Mouse (Mus musculus) thymus, postnatal 14 days (tissue): ENCODE results near the gene Anxa6.
A peak's percentile ranks its signal among the peaks of the same experiment; 100 is the strongest.

Source experiments
- DNase-seq: peaks from one replicate; pipeline ENCODE4 v3.0.0; 2021

Gene Anxa6

DNA sequence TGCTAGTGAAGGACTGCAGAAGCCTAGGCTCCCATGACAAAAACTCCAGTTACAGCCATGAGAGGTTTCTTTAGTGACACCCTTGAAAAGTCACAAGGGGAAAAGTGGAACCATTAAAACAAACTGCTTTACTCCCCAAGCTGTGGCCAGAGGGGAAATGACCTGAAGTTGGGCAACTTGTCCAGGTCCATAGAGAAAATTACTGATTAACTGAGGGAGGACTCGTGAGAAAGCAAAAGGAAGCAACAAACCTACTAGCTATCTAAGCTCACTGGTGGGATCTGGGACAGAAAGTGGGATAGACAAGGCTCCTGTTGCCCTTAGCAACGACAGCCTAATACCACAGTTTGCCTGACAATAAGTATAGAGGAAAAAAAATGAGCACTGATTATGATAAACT is 4.7 kb downstream of the Anxa6 start:
- DNase-seq, result no peak

DNA sequence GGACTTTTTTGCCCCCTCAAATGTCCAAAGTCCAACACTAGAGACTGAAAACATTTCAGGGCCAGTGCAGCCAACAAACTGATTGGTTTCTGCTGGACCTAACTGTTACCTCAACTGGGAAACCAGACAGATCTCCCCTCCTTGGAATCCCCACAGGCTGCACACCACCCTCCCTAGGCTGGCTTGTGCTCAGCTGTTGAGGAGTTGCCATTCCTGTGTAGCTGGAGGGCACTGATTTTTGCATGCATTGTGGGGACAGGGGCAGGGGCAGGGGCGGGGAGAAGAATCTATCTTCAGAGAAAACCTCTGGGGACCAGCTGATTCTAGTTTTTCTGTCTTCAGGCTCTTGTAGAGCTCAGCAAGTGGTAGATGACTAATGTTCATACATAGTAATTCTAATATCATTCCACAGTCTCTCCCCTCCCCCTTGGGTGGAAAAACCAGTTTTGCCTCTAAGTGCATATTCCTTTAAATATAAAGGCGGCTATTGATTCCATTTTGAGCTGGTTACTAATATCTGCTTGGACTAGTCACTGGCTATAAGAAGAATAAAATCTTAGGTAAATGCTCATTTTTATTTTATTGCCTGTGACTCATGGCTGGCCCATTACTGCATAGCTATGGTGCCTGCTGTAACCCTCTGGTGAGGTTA is 5.9 kb downstream of the Anxa6 start:
- DNase-seq, result no peak

- no peak for DNase-seq
Measured at GRCm38 (mm10) chr11:55025896-55026295, 7.3 kb downstream of the Anxa6 start.

DNA sequence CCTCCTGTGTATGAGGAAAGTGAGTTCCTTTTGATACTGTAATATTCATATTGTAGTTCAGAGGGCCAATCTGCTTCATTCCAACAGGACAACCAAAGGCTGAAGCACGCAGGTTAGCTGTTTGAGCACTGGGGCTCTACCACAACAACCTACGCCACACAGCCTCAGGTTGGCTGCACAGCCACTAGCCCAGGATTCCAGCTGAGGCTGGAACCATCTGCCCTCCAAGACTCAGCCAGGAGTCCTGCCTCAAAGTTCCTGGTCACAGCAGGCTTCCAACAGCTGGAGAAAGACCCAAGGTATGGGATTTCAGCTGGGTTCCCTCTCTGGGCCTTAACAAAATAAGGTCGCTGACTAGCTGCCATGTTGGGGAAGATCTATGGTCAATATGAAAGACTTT is 9.7 kb downstream of the Anxa6 start:
- DNase-seq, result no peak

- peak; percentile 95 for DNase-seq
Measured at GRCm38 (mm10) chr11:55023049-55023564, 10.1 kb downstream of the Anxa6 start.

DNA sequence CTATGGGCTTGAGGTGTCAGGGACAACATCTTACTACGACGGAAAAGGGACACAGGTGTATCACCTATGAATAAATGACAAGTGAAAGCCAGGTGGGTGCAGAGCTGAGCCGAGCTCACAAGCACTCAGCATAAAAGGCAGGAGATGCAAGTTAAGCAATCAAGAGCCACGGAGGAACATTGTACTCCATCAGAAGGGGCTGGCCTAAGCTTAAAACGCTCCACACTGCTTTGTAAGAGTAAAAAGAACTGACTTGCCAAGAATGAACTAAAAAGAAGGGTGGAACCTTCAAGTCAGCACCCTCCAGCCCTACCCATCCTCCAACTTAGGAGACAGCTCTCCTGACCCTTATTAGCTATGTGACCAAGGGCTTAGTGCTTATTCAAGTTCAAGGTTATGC is 10.7 kb downstream of the Anxa6 start:
- DNase-seq, result no peak

GRCm38 (mm10) chr11:55021859-55022258 is 11.4 kb downstream of the Anxa6 start:
- DNase-seq, result no peak

- no peak for DNase-seq
Measured at GRCm38 (mm10) chr11:55021458-55021857, 11.8 kb downstream of the Anxa6 start.

DNA sequence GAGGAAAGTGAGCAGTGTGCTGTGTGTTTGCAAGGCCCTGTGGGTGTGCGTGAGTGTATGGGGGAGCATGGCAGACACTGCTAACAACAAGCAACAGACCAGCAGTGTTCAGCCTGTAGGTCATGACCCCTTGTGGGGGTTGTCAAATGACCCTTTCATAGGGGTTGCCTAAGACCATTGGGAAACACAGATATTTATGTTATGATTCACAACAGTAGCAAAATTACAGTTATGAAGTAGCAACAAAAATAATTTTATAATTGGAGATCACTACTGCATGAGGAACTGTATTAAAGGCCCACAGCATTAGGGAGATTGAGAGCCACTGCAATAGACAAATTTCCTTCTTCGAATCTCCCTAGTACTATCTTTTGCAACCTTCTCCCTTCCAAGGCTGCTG is 13.5 kb downstream of the Anxa6 start:
- no peak for DNase-seq

DNA sequence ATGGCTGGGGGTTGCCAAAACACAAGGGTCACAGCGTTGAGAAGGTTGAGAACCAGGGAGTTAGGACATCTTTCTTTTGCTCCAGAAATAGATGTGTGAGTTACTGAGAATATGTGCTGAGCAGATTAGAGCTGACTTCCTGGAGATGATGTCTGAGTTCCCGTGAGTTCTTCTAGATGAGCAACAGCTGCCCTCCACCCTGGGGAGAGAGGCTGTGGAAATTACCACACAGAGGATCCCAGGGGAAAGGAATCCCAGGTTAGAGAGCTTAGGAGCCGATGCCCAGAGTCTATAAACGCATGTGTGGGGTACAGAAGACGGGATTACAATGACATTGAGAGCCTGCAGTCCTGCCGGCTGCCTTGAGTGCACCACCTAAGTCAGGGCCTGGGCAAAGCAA is 15.2 kb downstream of the Anxa6 start:
- DNase-seq, result no peak

- no peak for DNase-seq
Measured at GRCm38 (mm10) chr11:55017201-55017600, 16.0 kb downstream of the Anxa6 start.

GRCm38 (mm10) chr11:55016758-55017157 is 16.5 kb downstream of the Anxa6 start:
- DNase-seq, result no peak

GRCm38 (mm10) chr11:55015831-55016241 is 17.4 kb downstream of the Anxa6 start:
- DNase-seq, result no peak

DNA sequence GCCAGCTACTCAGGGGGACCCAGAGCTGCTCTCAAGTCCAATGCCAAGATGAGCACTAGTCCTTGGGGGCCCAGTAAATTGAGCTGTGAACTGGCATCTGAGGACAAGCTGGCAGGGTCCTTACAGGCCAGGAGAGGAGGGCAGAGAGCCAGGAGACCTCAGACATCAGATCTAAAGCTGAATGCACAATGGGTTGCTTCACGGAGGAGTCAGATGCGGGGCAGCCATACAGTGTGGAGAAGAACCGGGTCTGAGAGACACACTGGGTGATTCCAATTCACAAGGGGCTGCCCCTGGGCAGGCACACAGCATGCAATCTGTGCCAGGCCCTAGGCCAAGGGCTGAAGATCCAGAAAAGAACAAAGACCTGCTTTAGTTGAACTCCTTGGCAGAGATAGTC is 18.0 kb downstream of the Anxa6 start:
- DNase-seq, result no peak

- no peak for DNase-seq
Measured at GRCm38 (mm10) chr11:55013802-55014201, 19.4 kb downstream of the Anxa6 start.

- DNase-seq, result no peak
Measured at GRCm38 (mm10) chr11:55012551-55013521, 20.4 kb downstream of the Anxa6 start.

DNA sequence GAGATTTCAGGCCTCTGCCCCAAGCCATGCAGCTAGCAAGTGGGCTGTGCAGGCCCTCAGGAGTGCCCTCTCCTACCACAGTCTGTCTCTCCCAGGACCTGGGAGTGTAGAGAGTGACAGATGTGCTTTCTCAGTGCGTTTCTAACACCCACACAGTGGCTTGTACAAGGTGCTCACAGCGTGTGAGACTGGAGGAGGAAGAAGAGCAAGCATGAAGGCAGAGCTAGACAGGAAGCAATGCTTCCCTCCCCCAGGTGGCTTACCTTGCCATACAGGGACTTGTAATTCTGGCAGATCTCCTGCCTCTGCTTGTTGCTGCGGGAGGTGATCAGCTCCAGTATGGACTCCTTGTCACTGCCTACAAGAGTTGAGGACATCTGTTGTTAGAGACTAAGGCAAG is 21.8 kb downstream of the Anxa6 start:
- DNase-seq, result peak; percentile 24

- no peak for DNase-seq
Measured at GRCm38 (mm10) chr11:55008230-55008629, 25.0 kb downstream of the Anxa6 start.

DNA sequence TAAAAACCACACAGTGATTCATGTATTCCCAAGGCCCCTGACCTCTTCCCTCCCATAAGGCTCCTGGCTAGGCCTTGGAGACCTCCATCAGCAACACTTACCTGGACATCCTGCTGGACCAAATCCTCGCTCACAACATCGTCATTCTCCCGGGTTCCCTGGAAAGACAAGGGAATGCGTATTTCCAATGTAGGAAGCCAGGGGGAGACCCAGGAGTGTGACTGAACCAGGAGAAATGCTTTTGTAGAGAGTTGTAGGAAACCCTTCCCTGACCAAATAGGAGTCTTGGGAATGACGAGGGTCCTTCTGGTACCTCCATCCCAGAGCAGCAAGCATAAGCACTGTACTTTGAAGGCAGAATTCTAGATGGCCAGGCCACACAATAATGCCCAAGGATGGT is 27.6 kb downstream of the Anxa6 start:
- DNase-seq, result no peak

DNA sequence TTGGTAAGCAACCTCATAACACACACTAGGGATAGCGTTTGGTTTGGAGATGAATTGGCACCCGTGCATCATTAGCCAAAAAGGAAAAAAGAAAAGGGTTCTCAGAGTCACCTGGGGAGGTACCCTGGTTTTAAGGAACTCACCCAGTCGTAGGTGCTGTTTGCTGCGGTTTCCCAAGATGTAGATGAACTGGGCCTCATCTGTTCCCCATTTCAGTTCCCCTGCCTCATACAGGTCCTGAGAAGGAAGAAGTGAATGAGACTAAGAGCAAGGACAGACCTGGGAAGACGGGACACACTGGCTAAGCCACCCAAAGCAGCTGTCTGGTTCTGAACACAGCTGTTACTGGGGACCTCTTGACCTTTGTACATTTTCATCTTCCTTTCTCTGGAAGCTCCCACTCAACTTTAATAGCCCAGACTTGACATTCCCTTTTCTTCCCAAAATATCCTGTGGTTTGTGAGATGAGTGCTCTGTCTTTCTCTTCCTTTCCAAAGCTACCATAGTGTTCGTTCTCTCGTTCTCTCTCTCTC is 28.2 kb downstream of the Anxa6 start:
- no peak for DNase-seq

- no peak for DNase-seq
Measured at GRCm38 (mm10) chr11:54998708-54999107, 34.5 kb downstream of the Anxa6 start.

DNA sequence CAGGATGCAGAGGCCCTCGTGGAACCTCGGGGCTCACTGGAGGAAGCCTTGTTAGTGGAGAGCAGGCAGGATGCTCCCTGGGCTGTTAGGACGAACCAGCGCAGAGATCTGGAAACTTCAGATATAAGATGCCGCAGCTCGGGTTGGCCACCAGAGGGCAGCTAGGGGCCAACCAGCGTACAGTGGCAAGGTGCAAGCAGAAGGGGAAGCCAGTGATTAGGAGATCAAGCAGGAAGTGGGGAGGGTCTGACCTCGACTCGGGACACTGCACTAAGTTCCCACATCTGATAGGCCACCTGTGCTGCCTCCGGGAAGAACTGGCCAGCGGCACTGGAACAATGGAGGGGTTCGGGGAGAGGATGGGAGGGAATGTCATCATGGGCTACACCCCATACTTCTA is 35.0 kb downstream of the Anxa6 start:
- DNase-seq, result peak; percentile 75

GRCm38 (mm10) chr11:54996176-54996575 is 37.1 kb downstream of the Anxa6 start:
- DNase-seq, result no peak

GRCm38 (mm10) chr11:54989920-54990319 is 43.3 kb downstream of the Anxa6 start:
- DNase-seq, result no peak
